Mouse (Mus musculus): ENCODE data around the gene Mgat5.

Gene Mgat5

GRCm38 (mm10) chr1:127434829-127435228 is 230.0 kb downstream of the Mgat5 start:
- no peak for DNase-seq (ENCODE audit: low spot score)

GRCm38 (mm10) chr1:127437091-127437490 is 232.3 kb downstream of the Mgat5 start:
- no peak for DNase-seq (ENCODE audit: low spot score)

GRCm38 (mm10) chr1:127439452-127439891 is 234.7 kb downstream of the Mgat5 start:
- no peak for DNase-seq (ENCODE audit: low spot score)

GRCm38 (mm10) chr1:127441007-127441406 is 236.2 kb downstream of the Mgat5 start:
- no peak for DNase-seq (ENCODE audit: low spot score)

GRCm38 (mm10) chr1:127441736-127442135 is 236.9 kb downstream of the Mgat5 start:
- DNase-seq (ENCODE audit: low spot score): no peak

GRCm38 (mm10) chr1:127442880-127443877 is 238.4 kb downstream of the Mgat5 start:
- DNase-seq (ENCODE audit: low spot score): no peak

GRCm38 (mm10) chr1:127444836-127445485 is 240.1 kb downstream of the Mgat5 start:
- DNase-seq (ENCODE audit: low spot score): no peak

- no peak for DNase-seq (ENCODE audit: low spot score)
Observed at GRCm38 (mm10) chr1:127453397-127453796, 248.6 kb downstream of the Mgat5 start.

- DNase-seq (ENCODE audit: low spot score): peak; percentile 56
Observed at GRCm38 (mm10) chr1:127459015-127459451, 254.2 kb downstream of the Mgat5 start.

- DNase-seq (ENCODE audit: low spot score): no peak
Observed at GRCm38 (mm10) chr1:127459576-127459975, 254.8 kb downstream of the Mgat5 start.

- DNase-seq (ENCODE audit: low spot score): no peak
Observed at GRCm38 (mm10) chr1:127461017-127461416, 256.2 kb downstream of the Mgat5 start.

- DNase-seq (ENCODE audit: low spot score): no peak
Observed at GRCm38 (mm10) chr1:127464041-127464440, 259.2 kb downstream of the Mgat5 start.

- no peak for DNase-seq (ENCODE audit: low spot score)
Observed at GRCm38 (mm10) chr1:127465292-127465691, 260.5 kb downstream of the Mgat5 start.

- no peak for DNase-seq (ENCODE audit: low spot score)
Observed at GRCm38 (mm10) chr1:127467238-127467637, 262.4 kb downstream of the Mgat5 start.

GRCm38 (mm10) chr1:127470175-127470574 is 265.4 kb downstream of the Mgat5 start:
- DNase-seq (ENCODE audit: low spot score): no peak

GRCm38 (mm10) chr1:127475756-127476155 is 270.9 kb downstream of the Mgat5 start:
- DNase-seq (ENCODE audit: low spot score): no peak

GRCm38 (mm10) chr1:127482911-127483310 is 278.1 kb downstream of the Mgat5 start:
- DNase-seq (ENCODE audit: low spot score): no peak

GRCm38 (mm10) chr1:127484188-127484587 is 279.4 kb downstream of the Mgat5 start:
- peak; percentile 11 for DNase-seq (ENCODE audit: low spot score)

GRCm38 (mm10) chr1:127484826-127485225 is 280.0 kb downstream of the Mgat5 start:
- peak; percentile 21 for DNase-seq (ENCODE audit: low spot score)

GRCm38 (mm10) chr1:127487161-127487560 is 282.3 kb downstream of the Mgat5 start:
- peak; percentile 22 for DNase-seq (ENCODE audit: low spot score)

GRCm38 (mm10) chr1:127496737-127497543 is 292.1 kb downstream of the Mgat5 start:
- peak; percentile 40 for DNase-seq (ENCODE audit: low spot score)

GRCm38 (mm10) chr1:127498746-127499145 is 293.9 kb downstream of the Mgat5 start:
- no peak for DNase-seq (ENCODE audit: low spot score)
